Mouse (Mus musculus): ENCODE results near the gene Lrp6. TPM values are rescaled to one million over a fixed set of nuclear protein-coding genes. Genes with fewer than 3 reads are reported as not detected.

The Lrp6 gene
- total RNA-seq, 2 experiments from 2014 or later: 45.9 to 47.0 TPM

DNA sequence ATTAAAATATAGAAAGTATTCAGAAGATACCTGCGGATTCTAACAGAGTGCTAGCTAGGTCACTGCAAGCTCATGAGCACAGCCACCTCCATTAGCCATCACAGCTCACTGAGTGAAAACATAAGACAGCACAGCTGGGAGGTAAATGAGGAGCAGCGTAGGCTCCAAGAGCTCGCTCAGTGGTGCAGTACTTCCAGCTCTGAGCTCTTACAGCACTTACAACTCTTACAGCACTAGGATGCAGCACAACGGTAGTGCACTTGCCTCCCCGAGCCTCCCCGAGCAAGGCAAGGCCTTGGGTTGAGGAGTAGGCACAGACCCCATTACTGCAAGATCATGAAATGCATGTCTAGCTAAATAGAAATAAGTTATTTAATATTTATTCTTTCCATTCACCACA is 26.6 kb downstream of the Lrp6 start:
- DNase-seq (ENCODE audit: low spot score in 2 of 2): no peak
- intact Hi-C loops (cut with DNase I): no loop called here

DNA sequence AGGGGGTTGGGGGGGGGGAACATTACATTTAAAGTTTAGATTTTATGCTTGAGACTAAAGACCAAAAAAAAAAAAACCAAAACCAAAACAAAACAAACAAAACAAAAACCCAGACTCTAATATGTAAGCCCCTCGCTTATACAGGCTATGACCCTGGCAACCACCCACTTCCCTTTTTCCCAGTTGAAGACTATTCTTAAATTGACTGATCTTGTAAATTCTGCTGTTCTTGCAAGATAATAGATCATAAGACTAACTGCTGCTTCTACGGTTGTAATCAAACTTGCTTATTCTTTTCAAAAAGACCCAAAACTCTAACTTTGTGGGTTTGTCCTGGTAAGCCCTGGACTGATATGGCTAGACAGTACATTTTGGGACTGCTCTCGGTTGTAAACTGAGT is 27.3 kb downstream of the Lrp6 start:
- intact Hi-C loops (cut with DNase I): no loop called here
- DNase-seq (ENCODE audit: low spot score in 2 of 2): no peak

DNA sequence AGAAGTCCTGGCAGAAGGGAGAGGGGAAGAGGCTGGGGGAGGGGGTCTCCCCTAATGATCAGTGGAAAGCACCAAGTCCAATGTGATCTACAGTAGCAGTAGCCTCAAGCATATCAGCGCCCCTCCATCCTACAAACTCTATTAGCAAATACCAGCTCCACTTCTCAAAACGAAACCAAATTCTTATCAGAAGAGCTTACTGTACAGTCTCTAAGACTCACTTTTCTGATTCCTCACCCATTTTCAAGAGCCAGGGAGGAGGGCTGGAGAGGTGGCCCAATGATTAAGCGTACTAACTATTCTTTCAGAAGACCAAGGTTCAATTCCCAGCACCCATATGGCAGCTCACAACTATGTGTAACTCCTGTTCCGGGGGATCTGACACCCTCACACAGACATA is 28.0 kb downstream of the Lrp6 start:
- intact Hi-C loops (cut with DNase I): no loop called here
- no peak for DNase-seq (ENCODE audit: low spot score in 2 of 2)

DNA sequence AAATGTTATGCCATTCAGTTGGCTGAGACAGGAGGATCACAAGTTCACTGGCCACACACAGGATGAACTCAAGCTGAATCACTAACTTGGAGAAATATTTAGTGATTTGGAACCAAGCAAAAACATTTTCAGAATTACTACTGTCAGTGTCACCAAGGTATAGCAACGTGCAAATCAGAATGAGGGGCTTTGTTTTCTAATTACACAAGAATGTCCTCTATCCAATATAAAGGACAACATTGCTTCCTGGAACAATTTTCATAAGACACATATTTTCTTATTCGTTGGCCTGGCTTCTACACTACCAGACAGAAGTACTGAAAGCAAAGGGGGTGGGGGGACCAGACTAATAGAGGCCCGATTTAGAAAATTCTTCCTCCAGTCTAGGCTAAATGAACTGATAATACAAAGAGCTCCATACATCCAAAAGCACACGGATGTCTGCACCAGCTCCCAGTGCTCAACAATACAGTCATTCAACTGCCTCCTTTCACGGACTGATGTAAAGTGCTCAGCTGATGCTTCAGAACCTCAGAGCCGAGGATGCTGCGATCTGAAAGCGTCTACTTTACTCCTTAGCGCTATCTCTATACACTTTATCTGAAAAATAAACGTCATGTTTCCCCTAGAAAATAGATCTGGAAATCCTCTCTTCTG is 29.2 kb downstream of the Lrp6 start:
- no peak for DNase-seq (ENCODE audit: low spot score in 2 of 2)
- intact Hi-C loops (cut with DNase I): no loop called here

DNA sequence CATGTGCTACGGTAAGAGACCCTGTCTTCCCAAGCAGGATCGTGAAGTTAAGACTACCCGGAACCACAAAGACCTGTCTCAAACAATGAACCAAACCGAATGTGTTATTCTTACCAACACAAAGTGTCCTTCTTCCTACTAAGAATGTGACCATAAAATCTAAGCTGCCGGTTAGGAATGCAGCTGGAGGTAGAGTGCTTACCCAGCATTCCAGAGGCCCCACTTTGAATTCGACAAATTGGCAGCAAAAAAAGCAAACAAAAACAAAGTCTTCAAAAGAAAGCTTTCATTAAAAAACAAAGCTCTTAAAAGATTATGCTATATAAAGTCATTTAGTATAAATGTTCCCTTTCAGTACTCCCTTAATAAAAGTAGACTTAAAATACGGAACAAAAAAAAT is 31.6 kb downstream of the Lrp6 start:
- intact Hi-C loops (cut with DNase I): no loop called here
- no peak for DNase-seq (ENCODE audit: low spot score in 2 of 2)

DNA sequence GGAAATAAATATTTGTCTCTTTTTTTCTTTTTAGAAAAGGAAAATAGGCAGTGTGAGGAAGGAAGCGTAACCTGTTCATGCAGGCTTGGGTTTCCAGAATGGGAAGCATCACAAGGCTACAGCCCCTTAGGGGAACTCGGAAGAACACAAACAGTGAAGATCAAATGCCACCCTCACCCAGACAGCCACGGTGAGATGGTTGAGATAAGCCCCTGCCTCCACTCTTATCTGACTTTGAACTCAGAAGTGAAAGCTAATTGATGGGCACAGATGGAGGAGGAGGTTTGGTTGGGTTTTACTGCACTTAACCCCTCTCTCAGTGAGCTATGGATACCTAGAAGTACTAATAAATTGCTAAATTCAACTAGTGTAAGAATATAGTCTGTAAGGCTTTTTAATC is 33.7 kb downstream of the Lrp6 start:
- no peak for DNase-seq (ENCODE audit: low spot score in 2 of 2)
- intact Hi-C loops (cut with DNase I): no loop called here

DNA sequence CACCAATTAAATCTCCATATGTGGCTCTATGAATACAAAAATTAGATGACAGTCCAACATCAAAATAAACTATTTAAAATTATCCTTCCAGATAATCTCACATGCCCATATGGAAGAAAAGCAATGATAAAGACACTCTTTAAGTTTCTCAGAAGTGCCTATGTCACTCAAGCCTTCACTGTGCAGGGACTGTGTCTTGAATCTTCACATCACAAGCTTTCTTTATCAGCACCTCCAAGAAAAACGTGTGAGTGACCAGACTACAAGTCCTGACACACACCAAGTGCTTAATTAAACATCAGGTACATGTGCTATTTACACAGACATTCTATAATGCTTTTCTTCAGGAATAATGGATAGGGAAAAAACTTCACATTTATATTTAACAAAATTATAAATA is 34.8 kb downstream of the Lrp6 start:
- intact Hi-C loops (cut with DNase I): no loop called here
- no peak for DNase-seq (ENCODE audit: low spot score in 2 of 2)

DNA sequence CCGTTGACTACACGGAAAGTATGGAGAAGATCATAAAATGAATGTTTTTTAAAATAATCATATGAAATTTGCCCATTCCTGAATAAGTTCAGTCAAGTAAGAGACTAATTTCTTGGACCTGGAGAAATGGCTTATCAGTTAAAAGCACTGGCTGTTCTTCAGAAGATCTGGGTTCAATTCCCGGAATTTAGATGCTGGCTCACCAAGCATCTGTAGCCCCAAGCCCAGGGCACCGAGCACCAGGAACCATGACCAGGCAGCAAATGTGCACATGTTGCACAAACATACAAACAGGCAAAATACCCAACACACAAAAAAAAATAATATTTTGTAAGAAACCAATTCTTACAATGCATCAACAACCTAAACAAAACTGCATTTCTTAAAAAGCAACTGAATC is 37.4 kb downstream of the Lrp6 start:
- intact Hi-C loops (cut with DNase I): no loop called here
- DNase-seq (ENCODE audit: low spot score in 2 of 2): no peak

DNA sequence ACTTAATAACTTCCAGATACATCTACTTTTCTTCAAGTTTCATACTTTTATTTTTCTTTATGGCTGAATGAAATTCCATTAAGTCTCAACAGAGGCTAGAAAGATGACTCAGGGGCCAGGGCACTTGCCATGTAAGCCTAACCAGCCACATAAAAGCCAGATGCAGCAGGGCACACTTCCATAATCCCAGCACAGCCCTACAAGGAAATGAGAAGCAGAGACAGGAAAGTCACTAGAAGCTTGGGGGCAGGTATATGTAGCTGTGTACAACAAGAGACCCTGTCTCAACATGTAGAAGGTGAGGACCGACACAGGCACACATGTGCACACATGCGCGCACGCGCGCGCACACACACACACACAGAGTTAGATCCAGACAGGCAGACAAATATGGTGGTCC is 38.4 kb downstream of the Lrp6 start:
- DNase-seq (ENCODE audit: low spot score in 2 of 2): no peak
- intact Hi-C loops (cut with DNase I): no loop called here

DNA sequence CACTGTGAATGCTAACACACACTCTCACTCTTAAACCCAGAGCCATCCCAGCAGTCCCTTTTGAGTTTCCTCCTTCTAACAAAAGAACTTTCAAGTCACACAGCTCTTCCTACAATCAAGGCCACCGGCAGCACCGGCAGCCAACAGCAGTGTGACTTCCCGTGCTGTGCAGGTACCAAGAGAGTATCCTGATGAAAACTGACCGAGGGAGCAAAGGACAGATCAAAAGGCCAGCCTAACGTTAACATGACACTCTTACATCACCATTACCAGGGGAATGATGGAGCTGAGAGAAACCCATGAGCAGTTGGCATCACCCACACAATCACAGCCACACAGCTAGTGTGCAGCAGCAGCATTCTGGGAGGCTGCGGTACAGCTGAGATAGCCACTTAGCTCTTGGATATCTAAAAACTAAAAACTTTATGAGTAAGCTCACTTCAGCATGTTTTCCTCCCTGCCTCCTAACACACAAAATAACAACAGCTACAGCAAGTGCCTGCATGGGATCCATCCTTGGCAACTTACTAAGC is 39.1 kb downstream of the Lrp6 start:
- intact Hi-C loops (cut with DNase I): no loop called here
- DNase-seq (ENCODE audit: low spot score in 2 of 2): peak in 1 of 2 experiments; percentile 60

DNA sequence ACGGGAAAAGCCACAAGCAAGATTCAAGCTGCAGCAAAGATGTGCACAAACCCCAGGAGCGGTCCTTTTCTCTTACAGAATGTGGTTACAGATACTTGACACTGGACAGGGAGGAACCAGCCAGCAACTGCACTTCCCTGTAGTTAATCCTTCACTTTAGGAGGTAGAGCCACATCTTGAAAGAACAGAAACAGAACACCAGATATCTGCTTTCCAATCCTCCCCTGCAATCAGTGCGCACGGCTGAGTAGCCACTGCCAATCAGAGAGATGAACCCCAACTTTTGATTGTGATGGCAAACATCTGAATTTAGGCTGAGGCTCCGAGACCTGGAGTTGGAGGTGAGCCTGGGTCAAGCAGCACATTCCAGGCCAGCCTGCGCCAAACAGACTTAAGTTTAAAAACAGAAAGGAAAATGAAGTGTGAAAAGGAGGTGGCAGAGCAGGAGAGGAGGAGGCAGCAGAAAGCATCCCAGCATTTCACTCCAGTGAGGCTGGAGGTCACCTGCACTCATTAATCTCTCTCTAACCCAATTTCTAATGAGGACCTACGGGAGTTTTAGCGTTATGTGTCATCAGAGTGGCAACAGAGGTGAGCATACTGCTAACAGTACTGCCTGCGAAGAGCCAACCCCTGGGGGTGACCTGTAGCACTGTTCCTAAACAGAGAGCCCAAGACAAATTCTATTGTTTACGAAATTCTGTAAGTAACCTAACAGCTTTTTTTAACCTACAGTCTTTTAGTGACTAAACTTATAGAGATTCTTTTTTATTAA is 39.8 kb downstream of the Lrp6 start:
- intact Hi-C loops (cut with DNase I): no loop called here
- no peak for DNase-seq (ENCODE audit: low spot score in 2 of 2)

DNA sequence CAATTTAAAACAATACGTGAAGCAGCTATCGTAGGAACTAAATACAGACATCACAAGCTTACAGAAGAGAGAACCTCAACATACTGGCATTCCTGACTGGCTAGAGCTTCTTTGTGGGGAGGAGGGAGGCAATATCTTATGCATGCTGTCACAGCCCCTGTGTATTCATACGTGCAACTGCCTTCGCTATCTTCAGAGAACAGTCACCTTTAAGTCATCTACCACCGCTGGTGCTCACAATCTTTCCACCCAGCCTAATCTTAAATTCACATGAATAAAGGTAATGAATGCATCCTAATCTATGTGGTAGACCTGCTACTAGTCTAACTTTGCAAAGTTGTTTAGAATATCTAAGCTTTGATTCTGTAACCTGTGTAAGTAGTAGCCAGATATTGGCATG is 40.5 kb downstream of the Lrp6 start:
- DNase-seq (ENCODE audit: low spot score in 2 of 2): no peak
- intact Hi-C loops (cut with DNase I): no loop called here

DNA sequence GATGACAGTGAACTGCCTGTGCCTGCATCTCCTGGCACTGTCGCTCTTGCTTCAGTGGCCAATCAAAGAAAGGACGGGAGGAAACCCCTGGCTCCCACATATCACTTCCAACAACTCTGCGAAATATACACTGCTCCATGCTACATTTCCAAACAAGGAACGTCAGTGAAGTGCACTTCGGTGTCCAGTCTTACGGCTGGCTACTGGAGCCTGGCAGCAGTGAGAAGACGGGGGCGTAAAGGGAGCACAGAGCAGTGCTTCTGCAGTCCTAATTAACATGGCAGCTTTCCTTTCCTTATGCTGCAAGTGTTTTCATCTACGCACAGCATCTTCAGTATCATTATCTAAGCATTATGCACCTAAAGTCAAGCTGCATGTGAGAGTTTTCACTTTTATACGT is 45.4 kb downstream of the Lrp6 start:
- intact Hi-C loops (cut with DNase I): loop anchor here (5.0 kb wide), 1 partner anchor 46 kb away; the partner anchor contains the start of gene Lrp6
- peak in 1 of 2 experiments; percentile 63 for DNase-seq (ENCODE audit: low spot score in 2 of 2)

DNA sequence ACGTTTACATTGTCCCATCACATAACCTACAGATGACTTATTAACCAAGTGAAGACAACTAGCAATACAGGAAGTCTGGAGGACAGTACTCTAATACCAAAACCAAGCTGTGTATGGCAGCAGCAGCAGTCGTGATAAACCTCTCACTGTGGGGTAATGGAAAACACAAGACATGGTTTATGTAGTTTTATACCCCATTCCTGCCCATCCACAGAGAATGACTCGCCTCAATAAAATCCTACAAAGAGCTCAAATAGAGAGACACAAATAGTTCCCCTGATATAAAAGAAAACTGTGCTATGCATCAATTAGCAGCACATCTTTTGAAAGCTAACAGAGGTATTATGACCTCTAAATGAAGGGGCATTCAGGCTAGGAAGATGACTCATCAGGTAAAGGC is 45.9 kb downstream of the Lrp6 start:
- intact Hi-C loops (cut with DNase I): loop anchor here (5.0 kb wide), 1 partner anchor 46 kb away; the partner anchor contains the start of gene Lrp6
- DNase-seq (ENCODE audit: low spot score in 2 of 2): no peak

DNA sequence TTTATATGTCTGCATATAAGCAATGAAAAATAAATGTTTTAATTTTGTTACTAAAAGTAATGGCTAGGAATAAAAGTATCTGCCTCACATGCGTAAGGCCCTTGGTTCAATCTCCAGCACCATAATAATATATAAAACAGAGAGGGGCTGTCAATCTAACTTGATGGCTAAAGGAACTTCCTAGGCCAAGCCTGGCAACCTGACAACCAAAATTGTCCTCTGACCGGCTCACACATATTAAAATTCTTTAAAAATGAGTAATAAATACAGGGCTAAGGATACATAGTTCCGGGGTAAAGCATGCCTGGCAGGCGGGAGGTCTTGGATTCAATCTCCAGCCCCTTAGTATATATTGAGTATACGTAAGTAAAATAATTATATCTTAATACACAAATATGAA is 48.3 kb downstream of the Lrp6 start:
- DNase-seq (ENCODE audit: low spot score in 2 of 2): no peak
- intact Hi-C loops (cut with DNase I): no loop called here

DNA sequence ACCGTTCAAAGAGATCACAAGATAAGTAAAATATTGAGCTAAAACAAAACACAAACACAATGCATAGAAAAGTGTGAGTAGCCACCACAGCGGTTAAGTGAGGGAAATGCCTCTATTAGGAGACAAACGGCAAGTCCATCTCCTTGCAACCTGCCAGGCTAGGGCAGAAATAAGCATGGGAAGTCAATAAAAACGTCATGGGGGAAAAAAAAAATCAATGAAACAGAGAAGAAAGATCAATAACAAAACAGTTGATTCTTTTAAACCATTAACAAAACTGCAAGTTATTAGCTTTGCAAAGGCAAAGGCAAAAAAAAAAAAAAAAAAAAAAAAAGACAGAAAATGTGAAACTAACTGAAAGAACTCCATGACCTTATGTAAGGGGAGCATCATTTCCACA is 49.6 kb downstream of the Lrp6 start:
- no peak for DNase-seq (ENCODE audit: low spot score in 2 of 2)
- intact Hi-C loops (cut with DNase I): no loop called here

DNA sequence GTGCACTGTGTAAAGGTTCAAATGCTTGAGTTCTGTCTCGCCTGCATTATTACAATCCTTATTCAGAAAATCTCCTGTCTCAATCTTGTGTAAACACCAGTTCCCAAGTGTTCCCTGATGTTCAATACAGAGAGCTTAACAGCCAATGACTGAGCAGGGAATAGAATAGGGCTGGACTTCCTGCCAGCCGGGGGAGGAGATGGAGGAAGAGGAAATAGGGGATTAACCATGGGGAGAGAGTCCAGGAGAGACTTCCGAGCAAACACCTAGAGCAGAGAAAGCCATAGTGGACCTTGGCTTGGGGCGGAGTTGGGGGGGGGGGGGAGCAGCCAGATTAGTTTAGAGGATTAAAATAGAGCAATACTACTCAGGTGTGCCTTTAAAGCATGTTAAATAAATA is 51.3 kb downstream of the Lrp6 start:
- DNase-seq (ENCODE audit: low spot score in 2 of 2): no peak
- intact Hi-C loops (cut with DNase I): no loop called here

DNA sequence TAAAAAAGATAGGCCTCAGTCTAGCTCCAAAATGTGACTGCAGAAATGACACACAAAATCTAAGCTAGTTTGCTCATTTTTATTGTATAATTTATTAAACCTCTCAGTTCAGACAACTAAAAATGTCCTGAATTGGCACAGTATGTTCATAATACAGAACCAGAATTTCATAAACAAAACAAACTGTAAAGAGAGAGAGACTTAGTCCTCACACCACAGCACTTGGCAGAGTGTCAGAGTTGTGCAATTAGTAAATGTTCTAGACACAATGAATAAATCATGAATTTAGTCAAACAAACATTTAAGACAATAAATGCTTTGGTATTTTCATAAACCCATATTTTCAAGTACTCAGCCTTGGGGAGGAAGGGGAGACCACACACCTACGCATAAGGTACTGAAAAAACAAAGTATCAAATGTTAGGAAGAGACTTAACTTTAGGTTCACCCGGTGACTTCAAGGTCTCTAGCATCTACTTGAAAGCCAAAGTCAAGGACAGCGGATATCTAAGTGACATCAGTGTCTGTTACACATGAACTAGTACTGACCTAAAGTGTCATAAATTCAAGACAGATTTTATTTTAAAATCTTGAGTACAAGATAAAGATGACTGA is 52.8 kb downstream of the Lrp6 start:
- intact Hi-C loops (cut with DNase I): no loop called here
- no peak for DNase-seq (ENCODE audit: low spot score in 2 of 2)

DNA sequence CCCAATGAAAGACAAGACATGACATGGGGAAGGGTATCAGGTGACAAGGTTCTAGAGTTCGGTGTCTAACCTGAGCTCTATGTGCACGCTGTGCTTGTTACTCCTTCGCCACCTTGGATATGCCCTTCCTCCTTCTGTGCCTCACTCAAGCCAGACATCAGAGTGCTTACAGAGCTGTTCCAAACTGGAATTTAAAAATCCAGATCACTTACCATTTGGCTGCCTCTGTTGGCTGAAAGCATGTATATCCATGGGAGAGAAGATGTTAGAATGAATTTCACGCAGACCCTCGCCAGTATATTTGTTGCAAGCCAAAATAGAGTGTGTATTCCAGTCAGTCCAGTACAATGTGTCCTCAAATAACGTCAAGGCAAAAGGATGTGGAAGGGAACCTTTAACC is 53.8 kb downstream of the Lrp6 start:
- no peak for DNase-seq (ENCODE audit: low spot score in 2 of 2)
- intact Hi-C loops (cut with DNase I): no loop called here

DNA sequence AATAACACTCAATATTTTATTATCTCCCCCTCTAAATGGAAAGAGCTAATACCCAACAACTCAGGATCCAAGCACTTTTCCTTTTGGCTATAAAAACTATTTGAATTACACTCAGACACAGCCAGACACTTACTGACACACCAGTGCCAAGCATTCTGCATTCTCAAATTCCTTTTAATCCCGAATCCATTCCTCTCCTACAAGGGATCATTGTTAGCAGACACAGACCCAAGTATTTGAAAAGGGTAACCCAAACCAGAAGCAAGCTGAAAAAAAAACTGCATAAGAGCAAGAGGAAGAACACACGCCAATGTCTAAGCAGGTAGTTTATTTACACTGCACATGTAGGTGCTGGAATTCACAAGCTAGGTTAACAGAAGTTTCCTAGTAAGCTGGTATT is 54.3 kb downstream of the Lrp6 start:
- intact Hi-C loops (cut with DNase I): no loop called here

DNA sequence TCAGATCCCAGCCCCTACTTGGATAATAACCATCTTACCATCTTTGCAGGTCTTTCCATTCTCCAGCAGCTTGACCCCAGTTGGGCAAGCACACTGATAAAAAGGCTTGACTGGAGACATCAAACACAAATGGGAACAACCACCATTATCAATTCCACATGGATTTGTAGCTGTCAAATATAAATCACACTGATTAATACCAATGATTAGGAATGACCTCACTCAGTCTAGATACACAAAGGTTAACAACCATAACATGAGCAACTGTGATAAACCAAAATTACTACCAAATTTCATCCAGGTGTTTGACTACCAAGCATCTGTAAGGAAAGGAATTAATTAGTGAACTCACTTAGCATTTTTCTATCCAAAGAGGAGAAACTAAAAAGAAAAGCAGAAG is 55.6 kb downstream of the Lrp6 start:
- DNase-seq (ENCODE audit: low spot score in 2 of 2): no peak
- intact Hi-C loops (cut with DNase I): no loop called here

More for the DNA sequence above, 54.3 kb downstream of the Lrp6 start:
- DNase-seq (ENCODE audit: low spot score in 2 of 2): no peak
